Mouse (Mus musculus) E14TG2a.4 (cell line): ENCODE results near the gene Dnmt1.

Experiments
- CTCF ChIP-seq: conservative IDR thresholded peaks from 2 replicates; pipeline ENCODE4 v1.5.1; 2014; ENCODE audit warnings: low read length
- NANOG ChIP-seq: IDR thresholded peaks from 2 replicates; pipeline ENCODE4 v1.6.1; 2014; ENCODE audit warnings: borderline replicate concordance, low read length, mixed read lengths
- POU5F1 ChIP-seq: IDR thresholded peaks from 2 replicates; pipeline ENCODE4 v1.6.1; 2014; ENCODE audit warnings: low read length, borderline replicate concordance

GRCm38 (mm10) chr9:20893590-20894343, 65.9 kb downstream of the Dnmt1 start:
- no peak for TF ChIP-seq CTCF
- no peak for TF ChIP-seq NANOG
- TF ChIP-seq POU5F1: no peak
